Mouse (Mus musculus): ENCODE results near the gene Stard3nl.

The Stard3nl gene

DNA sequence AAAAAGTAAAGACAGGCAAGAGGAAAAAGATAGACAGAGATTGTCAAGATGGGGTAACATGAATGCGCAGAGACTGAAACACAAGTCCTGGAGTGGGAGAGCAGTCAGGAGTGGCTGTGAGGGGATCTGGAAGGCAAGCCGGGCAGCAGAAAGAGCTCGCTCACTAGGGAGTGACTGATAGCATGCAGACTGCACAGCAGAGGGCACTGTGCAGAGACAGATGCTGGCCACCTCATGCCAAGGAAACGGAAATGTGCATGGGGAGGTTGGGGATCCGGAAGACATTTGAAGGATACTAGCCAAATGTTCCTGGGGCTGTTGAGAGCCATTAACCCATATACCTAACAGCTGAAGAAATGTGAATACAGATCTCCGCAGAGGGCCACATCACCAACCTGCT, 33.2 kb downstream of the Stard3nl start:
- TF ChIP-seq GATA4 (IDR thresholded peaks at IDR 0.05; ENCODE audit: insufficient replicate concordance, low read length), result no peak

DNA sequence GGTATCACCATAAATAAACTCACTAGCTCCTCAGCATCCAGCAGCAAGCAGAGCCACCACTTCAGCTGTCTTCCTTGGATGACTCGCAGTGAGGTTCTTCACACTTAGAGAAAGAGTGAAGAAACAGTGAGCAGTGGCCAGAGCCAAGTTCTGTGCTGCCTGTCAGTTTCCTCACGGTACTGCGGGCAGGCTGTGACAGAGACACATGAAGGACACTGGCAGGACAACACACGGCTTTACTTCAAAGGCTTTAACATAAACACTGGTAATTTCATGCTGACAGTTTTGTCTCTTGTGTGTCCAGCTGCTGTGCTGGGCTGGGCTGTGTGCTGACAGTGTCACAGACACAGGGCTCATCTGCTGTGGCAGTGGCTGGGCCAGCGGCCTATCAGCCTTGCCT, 37.6 kb downstream of the Stard3nl start:
- TF ChIP-seq GATA4 (IDR thresholded peaks at IDR 0.05; ENCODE audit: insufficient replicate concordance, low read length), result no peak

GRCm38 (mm10) chr13:19357301-19357700, 38.3 kb downstream of the Stard3nl start:
- TF ChIP-seq GATA4 (IDR thresholded peaks at IDR 0.05; ENCODE audit: insufficient replicate concordance, low read length), result no peak

- TF ChIP-seq GATA4 (IDR thresholded peaks at IDR 0.05; ENCODE audit: insufficient replicate concordance, low read length), result no peak
Measured at GRCm38 (mm10) chr13:19356720-19357119, 38.9 kb downstream of the Stard3nl start.

GRCm38 (mm10) chr13:19356120-19356519, 39.5 kb downstream of the Stard3nl start:
- no peak for TF ChIP-seq GATA4 (IDR thresholded peaks at IDR 0.05; ENCODE audit: insufficient replicate concordance, low read length)

- TF ChIP-seq GATA4 (IDR thresholded peaks at IDR 0.05; ENCODE audit: insufficient replicate concordance, low read length), result no peak
Measured at GRCm38 (mm10) chr13:19352795-19353194, 42.8 kb downstream of the Stard3nl start.
